Mouse (Mus musculus): ENCODE data around the gene Olfr479. TPM values are rescaled to one million over a fixed set of nuclear protein-coding genes. Genes with fewer than 3 reads are reported as not detected.
"Not testable (repeated sequence)": the region's sequence is repeated elsewhere in the genome, so short reads cannot be mapped to it uniquely, and the experiment has no call there.

The Olfr479 gene
- not detected in 2 replicates for polyA plus RNA-seq (2011; ENCODE audit: insufficient read depth, insufficient read length, low read depth, missing spikeins)

- H3K4me3 ChIP-seq (ENCODE audit: low read depth, low read length): no peak within 1 kb of the TSS
- H3K4me1 ChIP-seq (ENCODE audit: control insufficient read depth, insufficient read depth, low read length): no peaks in the 10 kb centered on the region
- TF ChIP-seq POLR2A (IDR thresholded peaks at IDR 0.05; ENCODE audit: insufficient read depth, low read length) (no peak), EP300 (IDR thresholded peaks at IDR 0.05; ENCODE audit: insufficient read depth, low read depth, low read length) (no peak), CTCF (IDR thresholded peaks at IDR 0.05; ENCODE audit: low read depth, low read length) (no peak)
- no peaks in the 10 kb centered on the region for H3K27me3 ChIP-seq (ENCODE audit: control insufficient read depth, insufficient read depth, low read length, poor library complexity, severe bottlenecking)
- H3K27ac ChIP-seq (ENCODE audit: insufficient read depth, low read length): no peak within 1 kb of the TSS
- no peak within 1 kb of the TSS for H3K9ac ChIP-seq (ENCODE audit: low read depth, poor library complexity, severe bottlenecking)
- H3K9me3 ChIP-seq (replicated peaks; ENCODE audit: control insufficient read depth, insufficient read depth, low read length, poor library complexity, severe bottlenecking): no peaks in the 10 kb centered on the region
- H3K36me3 ChIP-seq (ENCODE audit: control insufficient read depth, insufficient read depth, low read length, poor library complexity, severe bottlenecking): no peaks in the 10 kb centered on the region
Observed at GRCm38 (mm10) chr7:108050393-108050792, at the start of gene Olfr479. Gene Olfr479 (plus strand): TSS chr7:108050693.

- peaks cover 10% of the 10 kb centered on the region; the same call in 1 of the 2 replicates for H3K9me3 ChIP-seq (replicated peaks; ENCODE audit: control insufficient read depth, insufficient read depth, low read length, poor library complexity, severe bottlenecking)
- not testable (repeated sequence) for H3K4me3 ChIP-seq (ENCODE audit: low read depth, low read length); H3K36me3 ChIP-seq (ENCODE audit: control insufficient read depth, insufficient read depth, low read length, poor library complexity, severe bottlenecking)
Observed at GRCm38 (mm10) chr7:108014256-108014655, 36.2 kb upstream of the Olfr479 start.

GRCm38 (mm10) chr7:108033889-108034288 lies 16.6 kb upstream of the Olfr479 start, which contains the start of gene Olfr478:
Gene Olfr478 (minus strand): TSS chr7:108033989.
- no peak within 1 kb of the TSS for H3K4me3 ChIP-seq (ENCODE audit: low read depth, low read length)
- H3K4me1 ChIP-seq (ENCODE audit: control insufficient read depth, insufficient read depth, low read length): no peaks in the 10 kb centered on the region
- TF ChIP-seq CTCF (IDR thresholded peaks at IDR 0.05; ENCODE audit: low read depth, low read length): no peak
- TF ChIP-seq EP300 (IDR thresholded peaks at IDR 0.05; ENCODE audit: insufficient read depth, low read depth, low read length): no peak
- no peak for TF ChIP-seq POLR2A (IDR thresholded peaks at IDR 0.05; ENCODE audit: insufficient read depth, low read length)
- no peaks in the 10 kb centered on the region for H3K36me3 ChIP-seq (ENCODE audit: control insufficient read depth, insufficient read depth, low read length, poor library complexity, severe bottlenecking)
- H3K9ac ChIP-seq (ENCODE audit: low read depth, poor library complexity, severe bottlenecking): no peak within 1 kb of the TSS
- H3K27me3 ChIP-seq (ENCODE audit: control insufficient read depth, insufficient read depth, low read length, poor library complexity, severe bottlenecking): no peaks in the 10 kb centered on the region
- H3K27ac ChIP-seq (ENCODE audit: insufficient read depth, low read length): no peak within 1 kb of the TSS
- H3K9me3 ChIP-seq (replicated peaks; ENCODE audit: control insufficient read depth, insufficient read depth, low read length, poor library complexity, severe bottlenecking): no peaks in the 10 kb centered on the region

More at GRCm38 (mm10) chr7:108014256-108014655, 36.2 kb upstream of the Olfr479 start:
- not testable (repeated sequence) for H3K9ac ChIP-seq (ENCODE audit: low read depth, poor library complexity, severe bottlenecking); H3K27ac ChIP-seq (ENCODE audit: insufficient read depth, low read length); H3K27me3 ChIP-seq (ENCODE audit: control insufficient read depth, insufficient read depth, low read length, poor library complexity, severe bottlenecking); H3K4me1 ChIP-seq (ENCODE audit: control insufficient read depth, insufficient read depth, low read length)

- Histone ChIP-seq H3K4me3 (ENCODE audit: low read depth, low read length) (no peak within 1 kb of the TSS), H3K27me3 (ENCODE audit: control insufficient read depth, insufficient read depth, low read length, poor library complexity, severe bottlenecking) (no peaks in the 10 kb centered on the region; the same call in 1 of the 2 replicates), H3K36me3 (ENCODE audit: control insufficient read depth, insufficient read depth, low read length, poor library complexity, severe bottlenecking) (no peaks in the 10 kb centered on the region), H3K4me1 (ENCODE audit: control insufficient read depth, insufficient read depth, low read length) (no peaks in the 10 kb centered on the region), H3K27ac (ENCODE audit: insufficient read depth, low read length) (no peak within 1 kb of the TSS), H3K9ac (ENCODE audit: low read depth, poor library complexity, severe bottlenecking) (no peak within 1 kb of the TSS), H3K9me3 (replicated peaks; ENCODE audit: control insufficient read depth, insufficient read depth, low read length, poor library complexity, severe bottlenecking) (no peaks in the 10 kb centered on the region)
- TF ChIP-seq EP300 (IDR thresholded peaks at IDR 0.05; ENCODE audit: insufficient read depth, low read depth, low read length) (no peak), CTCF (IDR thresholded peaks at IDR 0.05; ENCODE audit: low read depth, low read length) (no peak), POLR2A (IDR thresholded peaks at IDR 0.05; ENCODE audit: insufficient read depth, low read length) (no peak)
Observed at GRCm38 (mm10) chr7:108067246-108067645, 16.8 kb downstream of the Olfr479 start, which contains the start of gene Olfr480. Gene Olfr480 (minus strand): TSS chr7:108067346.

- Histone ChIP-seq H3K36me3 (ENCODE audit: control insufficient read depth, insufficient read depth, low read length, poor library complexity, severe bottlenecking) (no peaks in the 10 kb centered on the region), H3K4me1 (ENCODE audit: control insufficient read depth, insufficient read depth, low read length) (no peaks in the 10 kb centered on the region), H3K9me3 (replicated peaks; ENCODE audit: control insufficient read depth, insufficient read depth, low read length, poor library complexity, severe bottlenecking) (no peaks in the 10 kb centered on the region), H3K4me3 (ENCODE audit: low read depth, low read length) (no peak within 1 kb of the TSS), H3K9ac (ENCODE audit: low read depth, poor library complexity, severe bottlenecking) (no peak within 1 kb of the TSS), H3K27ac (ENCODE audit: insufficient read depth, low read length) (no peak within 1 kb of the TSS), H3K27me3 (ENCODE audit: control insufficient read depth, insufficient read depth, low read length, poor library complexity, severe bottlenecking) (no peaks in the 10 kb centered on the region)
- TF ChIP-seq EP300 (IDR thresholded peaks at IDR 0.05; ENCODE audit: insufficient read depth, low read depth, low read length) (no peak), POLR2A (IDR thresholded peaks at IDR 0.05; ENCODE audit: insufficient read depth, low read length) (no peak), CTCF (IDR thresholded peaks at IDR 0.05; ENCODE audit: low read depth, low read length) (no peak)
Observed at GRCm38 (mm10) chr7:108079555-108079954, 29.1 kb downstream of the Olfr479 start, which contains the start of gene Olfr481. Gene Olfr481 (plus strand): TSS chr7:108079855.

GRCm38 (mm10) chr7:108097486-108097885 lies 47.0 kb downstream of the Olfr479 start, which contains the start of gene Olfr482:
Gene Olfr482 (minus strand): TSS chr7:108097586.
- Histone ChIP-seq H3K9ac (ENCODE audit: low read depth, poor library complexity, severe bottlenecking) (no peak within 1 kb of the TSS), H3K4me3 (ENCODE audit: low read depth, low read length) (no peak within 1 kb of the TSS), H3K4me1 (ENCODE audit: control insufficient read depth, insufficient read depth, low read length) (no peaks in the 10 kb centered on the region), H3K27ac (ENCODE audit: insufficient read depth, low read length) (no peak within 1 kb of the TSS), H3K27me3 (ENCODE audit: control insufficient read depth, insufficient read depth, low read length, poor library complexity, severe bottlenecking) (no peaks in the 10 kb centered on the region), H3K9me3 (replicated peaks; ENCODE audit: control insufficient read depth, insufficient read depth, low read length, poor library complexity, severe bottlenecking) (no peaks in the 10 kb centered on the region), H3K36me3 (ENCODE audit: control insufficient read depth, insufficient read depth, low read length, poor library complexity, severe bottlenecking) (no peaks in the 10 kb centered on the region)
- TF ChIP-seq CTCF (IDR thresholded peaks at IDR 0.05; ENCODE audit: low read depth, low read length): no peak

Measured in ES-Bruce4 (cell line).